Mouse (Mus musculus) kidney, embryonic 16.5 days (tissue): ENCODE data around the gene Gnai1. TPM values are rescaled to one million over a fixed set of nuclear protein-coding genes. Genes with fewer than 3 reads are reported as not detected.
"Not testable (repeated sequence)": the region's sequence is repeated elsewhere in the genome, so short reads cannot be mapped to it uniquely, and the experiment has no call there.

Source experiments
- ATAC-seq: fragments of 200-750 bp; cut with Nextera tagmentation; 2 replicates; pipeline ENCODE4 v1.8.0; 2017; ENCODE audit warnings: moderate TSS enrichment; ENCODE audit not compliant: low FRiP score, low TSS enrichment
- H3K27ac ChIP-seq: fragments of 300-500 bp; sonication (generic); 2 replicates; pipeline ENCODE4 v1.5.1; 2014; ENCODE audit warnings: low read length
- H3K27me3 ChIP-seq: fragments of 300-500 bp; sonication (generic); 2 replicates; pipeline ENCODE4 v1.6.1; 2014; ENCODE audit warnings: low read length, control low read depth, mixed read lengths; ENCODE audit not compliant: insufficient read depth
- H3K36me3 ChIP-seq: fragments of 300-500 bp; sonication (generic); 2 replicates; pipeline ENCODE4 v1.6.1; 2014; ENCODE audit warnings: low read length, control low read depth, mixed read lengths; ENCODE audit not compliant: insufficient read depth
- H3K4me1 ChIP-seq: fragments of 300-500 bp; sonication (generic); 2 replicates; pipeline ENCODE4 v1.6.1; 2014; ENCODE audit warnings: low read length, control low read depth, mixed read lengths; ENCODE audit not compliant: insufficient read depth
- H3K4me2 ChIP-seq: fragments of 300-500 bp; sonication (generic); replicated peaks from 2 replicates; pipeline ENCODE4 v1.6.1; 2014; ENCODE audit warnings: low read depth, low read length
- H3K4me3 ChIP-seq: fragments of 300-500 bp; sonication (generic); 2 replicates; pipeline ENCODE4 v1.5.1; 2014; ENCODE audit warnings: mild to moderate bottlenecking, low read length
- H3K9ac ChIP-seq: fragments of 300-500 bp; sonication (generic); replicated peaks from 2 replicates; pipeline ENCODE4 v1.6.1; 2014; ENCODE audit warnings: low read length
- H3K9me3 ChIP-seq: fragments of 300-500 bp; sonication (generic); 2 replicates; pipeline ENCODE4 v1.6.1; 2016; ENCODE audit warnings: low read length, control low read depth
- WGBS: fragments of 180-500 bp; shearing (Covaris S2); extraction: QIAGEN DNeasy Blood & Tissue Kit; methylation state at CpG from one replicate; pipeline ENCODE4 v1.1.7; 2014; 5-methylcytosine and 5-hydroxymethylcytosine counted together
- polyA plus RNA-seq: library from polyadenylated mRNA; unstranded; fragments of >200 nt; fragmentation: Nextera tagmentation; extraction: Ambion mirVana; gene quantifications from 2 replicates; pipeline ENCODE4 v1.2.1, GENCODE M21; 2015

The Gnai1 gene
- polyA plus RNA-seq, 1 experiment from 2014 or later, result 48.2 TPM

DNA sequence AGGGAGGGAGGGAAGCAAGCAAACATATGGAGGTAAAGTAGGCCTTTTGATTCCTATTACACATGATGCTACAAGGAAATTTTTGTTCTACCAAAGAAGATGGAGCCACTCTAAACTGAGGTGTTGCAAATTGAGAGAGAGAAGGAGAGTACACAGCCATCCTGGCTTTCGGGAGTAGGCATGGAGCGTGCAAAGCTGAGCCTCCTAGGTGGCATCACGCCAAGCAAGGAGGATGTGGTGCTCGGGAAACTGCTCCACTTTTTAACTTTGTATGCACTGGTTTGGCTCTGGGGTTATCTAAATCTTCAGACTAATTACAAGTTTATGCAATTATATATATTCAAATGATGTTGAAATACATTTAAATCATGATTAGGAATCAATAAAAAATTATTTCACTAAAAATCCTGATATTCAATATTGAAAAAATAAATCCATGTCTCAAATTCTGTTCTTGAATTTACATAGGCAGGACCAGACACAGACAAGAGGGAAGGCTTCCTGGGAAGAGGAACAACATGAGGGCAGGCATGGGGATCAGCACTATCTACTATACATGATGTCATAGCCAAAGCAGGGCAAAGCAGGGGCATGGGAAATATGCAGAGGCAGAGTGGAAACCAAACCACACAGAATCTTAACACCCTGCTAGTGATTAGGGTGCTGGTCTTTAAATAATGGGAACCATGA is 17.2 kb downstream of the Gnai1 start:
- no peak overlapping the region for H3K27ac ChIP-seq
- no peak overlapping the region for H3K4me3 ChIP-seq
- H3K9ac ChIP-seq, result no peak overlapping the region
- ATAC-seq, result no peak
- no peak overlapping the region for H3K4me2 ChIP-seq
- 0 out of 2 replicates have a peak, but pooled peaks cover 2% of the 10 kb centered on the region for H3K36me3 ChIP-seq
- 77% methylated on average over 4 of the region's 4 CpGs for WGBS
- no peaks in the 10 kb centered on the region for H3K4me1 ChIP-seq
- no peaks in the 10 kb centered on the region for H3K27me3 ChIP-seq
- peaks cover 7% of the 10 kb centered on the region for H3K9me3 ChIP-seq

DNA sequence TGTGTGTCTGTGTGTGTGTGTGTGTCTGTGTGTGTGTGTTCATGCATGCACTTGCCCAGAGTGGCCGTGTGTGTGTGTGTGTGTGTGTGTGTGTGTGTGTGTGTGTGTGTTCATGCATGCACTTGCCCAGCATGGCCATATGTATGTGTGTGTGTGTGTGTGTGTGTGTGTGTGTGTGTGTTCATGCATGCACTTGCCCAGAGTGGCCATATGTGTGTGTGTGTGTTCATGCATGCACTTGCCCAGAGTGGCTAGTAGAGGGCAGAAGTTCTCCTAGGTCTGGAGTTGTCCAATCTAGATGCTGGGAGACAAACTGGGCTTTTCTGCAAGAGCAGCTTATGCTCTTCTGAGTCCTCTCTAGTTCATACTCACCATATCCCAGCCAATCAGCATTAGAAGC is 18.3 kb downstream of the Gnai1 start:
- not testable (repeated sequence) for H3K4me3 ChIP-seq, H3K4me1 ChIP-seq, H3K27ac ChIP-seq, H3K4me2 ChIP-seq, H3K9me3 ChIP-seq, ATAC-seq, H3K9ac ChIP-seq, H3K36me3 ChIP-seq, H3K27me3 ChIP-seq
- 86% methylated on average over 1 of the region's 1 CpGs for WGBS

DNA sequence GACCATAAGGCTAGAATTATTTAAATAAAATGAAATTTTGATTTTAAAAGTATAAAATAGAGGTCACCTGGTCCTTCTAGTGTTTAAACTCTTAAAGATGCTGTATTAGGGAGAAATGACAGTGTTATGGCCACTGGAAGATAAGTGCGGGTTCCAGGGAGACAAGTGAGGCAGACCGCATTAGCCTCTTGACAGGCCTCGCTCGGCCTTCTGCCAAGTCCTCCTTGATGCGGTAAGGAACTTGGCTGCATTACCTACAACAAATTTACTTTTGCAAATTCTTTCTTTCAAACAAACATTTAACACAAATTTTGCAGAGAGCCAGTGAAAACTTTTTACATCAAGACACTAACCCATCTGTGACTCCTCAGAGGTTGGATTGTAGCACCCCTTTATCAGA is 27.9 kb downstream of the Gnai1 start:
- H3K9me3 ChIP-seq, result no peaks in the 10 kb centered on the region
- H3K27me3 ChIP-seq, result no peaks in the 10 kb centered on the region
- ATAC-seq, result no peak
- no peak overlapping the region for H3K4me3 ChIP-seq
- H3K36me3 ChIP-seq, result no peaks in the 10 kb centered on the region
- H3K4me2 ChIP-seq, result no peak overlapping the region
- WGBS, result 82% methylated on average over 5 of the region's 5 CpGs
- H3K4me1 ChIP-seq, result peaks cover 3% of the 10 kb centered on the region; the same call in 1 of the 2 replicates
- no peak overlapping the region for H3K27ac ChIP-seq
- no peak overlapping the region for H3K9ac ChIP-seq

- H3K36me3 ChIP-seq, result no peaks in the 10 kb centered on the region
- no peak overlapping the region for H3K27ac ChIP-seq
- H3K4me1 ChIP-seq, result peaks cover 3% of the 10 kb centered on the region; the same call in 1 of the 2 replicates
- H3K9me3 ChIP-seq, result no peaks in the 10 kb centered on the region
- no peaks in the 10 kb centered on the region for H3K27me3 ChIP-seq
- no peak overlapping the region for H3K4me3 ChIP-seq
- 32% methylated on average over 8 of the region's 8 CpGs for WGBS
- H3K9ac ChIP-seq, result no peak overlapping the region
- no peak overlapping the region for H3K4me2 ChIP-seq
- ATAC-seq, result no peak
These were observed 29.4 kb downstream of the Gnai1 start for GRCm38 (mm10) chr5:18330726-18331125.

DNA sequence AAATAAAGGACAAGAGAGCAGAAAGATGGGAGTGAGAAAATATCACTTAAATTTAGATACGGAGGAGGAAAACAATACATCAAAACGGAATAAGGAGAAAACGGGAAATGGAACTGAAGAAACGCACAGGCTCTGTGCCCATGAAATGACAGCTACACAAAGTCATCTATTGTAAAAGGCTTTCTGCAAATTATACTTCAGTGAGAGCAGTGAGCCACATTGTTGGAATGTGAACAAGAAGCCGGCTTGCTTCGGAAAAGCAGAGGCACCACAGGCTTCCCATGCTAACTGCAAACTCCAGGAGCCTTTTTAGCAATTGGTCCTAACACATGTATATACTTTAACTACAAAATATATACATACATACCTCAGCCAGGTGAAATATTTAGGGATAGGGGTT is 34.0 kb downstream of the Gnai1 start:
- H3K4me2 ChIP-seq, result no peak overlapping the region
- 77% methylated on average over 6 of the region's 6 CpGs for WGBS
- peaks cover 3% of the 10 kb centered on the region; the same call in 1 of the 2 replicates for H3K4me1 ChIP-seq
- H3K27ac ChIP-seq, result no peak overlapping the region
- no peaks in the 10 kb centered on the region for H3K9me3 ChIP-seq
- H3K36me3 ChIP-seq, result no peaks in the 10 kb centered on the region
- ATAC-seq, result no peak
- no peak overlapping the region for H3K9ac ChIP-seq
- H3K27me3 ChIP-seq, result no peaks in the 10 kb centered on the region
- no peak overlapping the region for H3K4me3 ChIP-seq

DNA sequence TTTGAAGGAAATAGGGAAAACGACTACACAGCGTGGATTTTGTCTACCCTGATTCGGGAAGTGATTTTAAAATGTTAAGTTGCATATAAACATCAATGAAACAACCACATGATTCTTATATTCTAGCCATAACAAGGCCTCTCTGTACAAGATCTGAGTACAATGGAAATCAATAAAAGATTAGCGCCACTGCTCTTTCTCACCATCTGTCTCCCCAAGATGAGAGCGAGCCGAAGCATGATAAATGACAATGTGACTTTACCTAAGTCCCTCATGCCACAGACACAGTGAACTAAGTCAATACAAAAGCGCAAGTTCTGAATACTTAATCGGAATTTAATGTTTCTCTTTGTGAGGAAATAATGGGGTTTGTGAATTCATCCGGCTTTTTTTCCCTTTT is 36.6 kb downstream of the Gnai1 start:
- Histone ChIP-seq H3K4me2 (no peak overlapping the region), H3K9ac (no peak overlapping the region), H3K27me3 (no peaks in the 10 kb centered on the region), H3K4me1 (no peaks in the 10 kb centered on the region), H3K9me3 (peaks cover 7% of the 10 kb centered on the region), H3K27ac (no peak overlapping the region), H3K4me3 (no peak overlapping the region), H3K36me3 (no peaks in the 10 kb centered on the region)
- 89% methylated on average over 9 of the region's 9 CpGs for WGBS
- ATAC-seq, result no peak

- Histone ChIP-seq H3K9me3 (peaks cover 7% of the 10 kb centered on the region), H3K4me3 (no peak overlapping the region), H3K36me3 (no peaks in the 10 kb centered on the region), H3K9ac (no peak overlapping the region), H3K27me3 (no peaks in the 10 kb centered on the region), H3K27ac (no peak overlapping the region), H3K4me2 (no peak overlapping the region), H3K4me1 (no peaks in the 10 kb centered on the region)
- no peak for ATAC-seq
- WGBS, result 79% methylated on average over 3 of the region's 3 CpGs
These were observed 38.5 kb downstream of the Gnai1 start for GRCm38 (mm10) chr5:18321661-18322060.

DNA sequence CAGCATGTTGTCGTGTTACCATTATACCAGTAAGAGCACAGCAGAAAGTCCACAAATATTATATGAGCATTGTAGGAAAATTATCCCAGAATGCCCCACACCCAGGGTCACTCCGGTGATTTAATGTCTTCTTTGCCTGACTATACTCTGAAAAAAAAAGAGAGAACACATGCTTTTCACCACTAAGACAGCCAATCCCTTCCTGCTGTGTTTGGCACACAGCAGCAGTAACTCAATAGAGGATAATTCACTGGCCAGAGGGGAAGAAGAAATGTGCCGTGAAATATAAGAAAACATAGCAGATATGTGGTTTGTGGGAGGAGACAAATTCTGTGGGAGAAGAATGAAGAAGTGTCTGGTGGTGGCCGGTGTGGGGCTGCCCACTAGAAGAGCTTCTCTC is 41.3 kb downstream of the Gnai1 start:
- H3K4me3 ChIP-seq, result no peak overlapping the region
- no peak overlapping the region for H3K9ac ChIP-seq
- peaks cover 7% of the 10 kb centered on the region for H3K9me3 ChIP-seq
- H3K36me3 ChIP-seq, result no peaks in the 10 kb centered on the region
- H3K4me1 ChIP-seq, result no peaks in the 10 kb centered on the region
- no peaks in the 10 kb centered on the region for H3K27me3 ChIP-seq
- WGBS, result 72% methylated on average over 4 of the region's 4 CpGs
- H3K4me2 ChIP-seq, result no peak overlapping the region
- H3K27ac ChIP-seq, result no peak overlapping the region
- no peak for ATAC-seq

DNA sequence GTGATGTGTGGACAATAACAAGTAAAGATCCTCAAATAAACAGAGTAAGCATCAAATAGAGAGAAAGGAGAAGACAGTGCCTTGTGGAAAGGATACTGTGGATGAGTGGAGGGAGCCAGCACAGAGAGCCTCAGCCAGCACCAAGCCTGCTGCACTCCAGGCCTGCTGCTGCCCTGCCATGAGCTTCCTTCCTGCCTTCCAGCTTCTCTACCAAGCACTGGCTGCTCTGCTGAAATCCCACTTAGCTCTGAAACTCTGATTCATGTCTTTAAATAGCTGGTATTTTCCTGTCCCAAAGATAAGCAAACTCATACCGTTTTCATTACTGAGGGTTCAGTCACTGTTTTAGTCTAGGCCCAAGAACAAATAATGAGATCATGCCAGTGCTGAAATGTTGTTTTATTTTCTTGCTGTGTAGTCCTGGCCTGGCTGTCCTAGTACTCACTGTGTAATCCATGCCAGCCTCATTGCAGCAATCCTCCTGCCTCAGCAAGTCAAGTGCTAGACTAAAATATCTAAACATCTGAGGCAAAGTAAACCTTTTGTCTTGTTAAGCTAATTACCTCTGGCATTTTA is 52.8 kb downstream of the Gnai1 start:
- Histone ChIP-seq H3K9ac (no peak overlapping the region), H3K27me3 (no peaks in the 10 kb centered on the region), H3K27ac (no peak overlapping the region), H3K36me3 (0 out of 2 replicates have a peak, but pooled peaks cover 2% of the 10 kb centered on the region), H3K9me3 (no peaks in the 10 kb centered on the region), H3K4me3 (no peak overlapping the region), H3K4me1 (no peaks in the 10 kb centered on the region), H3K4me2 (no peak overlapping the region)
- no peak for ATAC-seq
- 46% methylated on average over 1 of the region's 1 CpGs for WGBS

- Histone ChIP-seq H3K4me1 (no peaks in the 10 kb centered on the region), H3K36me3 (no peaks in the 10 kb centered on the region; the same call in 1 of the 2 replicates), H3K9me3 (no peaks in the 10 kb centered on the region), H3K27ac (no peak overlapping the region), H3K4me3 (no peak overlapping the region), H3K27me3 (no peaks in the 10 kb centered on the region), H3K4me2 (no peak overlapping the region), H3K9ac (no peak overlapping the region)
- WGBS, result 73% methylated on average over 2 of the region's 2 CpGs
- ATAC-seq, result no peak
These were observed 63.6 kb downstream of the Gnai1 start for GRCm38 (mm10) chr5:18296584-18296983.
